Mouse (Mus musculus) liver, adult (tissue): ENCODE data around the gene Dnah11.

Experiments
- GATA4 ChIP-seq: IDR thresholded peaks from 2 replicates; pipeline ENCODE4 v1.6.1; 2014; ENCODE audit warnings: mild to moderate bottlenecking, low read length; ENCODE audit not compliant: insufficient replicate concordance

Gene Dnah11

DNA sequence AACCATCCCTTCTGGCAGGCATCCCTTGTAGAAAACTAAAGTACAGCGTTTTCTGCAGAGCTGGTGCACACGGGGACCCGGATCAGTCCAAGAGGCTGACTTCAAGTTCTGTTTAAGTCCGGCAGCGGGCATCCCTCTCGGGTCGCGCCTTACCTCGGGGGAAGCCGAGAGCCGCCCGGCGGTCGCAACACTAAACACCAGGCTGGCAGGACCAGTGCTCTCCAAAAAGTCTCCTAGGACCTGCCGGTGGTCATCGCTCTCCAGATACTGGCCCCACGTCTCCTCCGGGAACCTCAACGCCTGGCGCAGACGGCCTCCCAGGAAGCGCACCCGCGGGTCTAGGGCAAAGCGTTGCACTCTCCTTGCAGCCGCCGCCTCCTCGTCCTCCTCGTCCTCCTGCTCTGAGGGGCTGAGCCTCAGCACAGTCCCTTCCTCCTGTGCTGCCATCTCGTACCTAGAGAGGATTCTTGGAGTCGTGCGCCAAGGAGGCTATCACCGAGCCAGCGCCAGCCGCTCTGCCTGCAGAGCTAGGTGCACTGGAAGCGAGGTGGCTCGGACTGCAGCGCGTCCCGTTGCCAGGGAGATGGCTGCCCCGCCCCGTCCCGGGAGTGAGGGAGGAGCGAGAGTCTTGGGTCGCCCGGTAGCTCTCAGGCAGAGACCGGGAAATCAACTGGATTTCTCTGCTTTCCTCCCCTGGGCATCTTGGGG lies at the start of gene Dnah11:
TSS of gene Dnah11 (minus strand) at position 658 of the 708 bp plus-strand sequence.
- TF ChIP-seq GATA4: no peak

DNA sequence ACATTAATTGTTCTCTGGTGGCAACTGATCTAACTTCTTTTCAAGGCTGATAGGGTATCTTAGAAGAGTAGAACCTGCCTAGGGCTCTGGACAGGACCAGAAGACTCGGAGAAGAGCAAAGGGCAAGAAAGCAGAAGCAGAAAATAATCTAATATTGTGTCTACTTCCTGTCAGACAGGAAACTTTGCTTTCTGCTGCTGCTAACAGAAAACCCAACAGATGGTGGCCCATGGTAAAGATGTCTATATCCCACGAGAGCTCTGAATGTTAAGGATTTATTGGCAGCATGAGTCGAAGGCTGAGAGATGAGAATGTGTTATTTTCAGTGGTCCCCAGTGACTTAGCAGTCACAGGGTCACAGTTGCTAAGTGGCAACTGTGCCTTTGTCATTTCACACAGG lies 22.3 kb upstream of the Dnah11 start:
- TF ChIP-seq GATA4: no peak

- TF ChIP-seq GATA4: no peak
Observed at GRCm38 (mm10) chr12:118220062-118220461, 21.2 kb upstream of the Dnah11 start.

GRCm38 (mm10) chr12:118212163-118212562 lies 13.3 kb upstream of the Dnah11 start:
- TF ChIP-seq GATA4: no peak

- TF ChIP-seq GATA4: no peak
Observed at GRCm38 (mm10) chr12:118196583-118196982, 2.3 kb downstream of the Dnah11 start.

GRCm38 (mm10) chr12:118189535-118189934 lies 9.3 kb downstream of the Dnah11 start:
- no peak for TF ChIP-seq GATA4

DNA sequence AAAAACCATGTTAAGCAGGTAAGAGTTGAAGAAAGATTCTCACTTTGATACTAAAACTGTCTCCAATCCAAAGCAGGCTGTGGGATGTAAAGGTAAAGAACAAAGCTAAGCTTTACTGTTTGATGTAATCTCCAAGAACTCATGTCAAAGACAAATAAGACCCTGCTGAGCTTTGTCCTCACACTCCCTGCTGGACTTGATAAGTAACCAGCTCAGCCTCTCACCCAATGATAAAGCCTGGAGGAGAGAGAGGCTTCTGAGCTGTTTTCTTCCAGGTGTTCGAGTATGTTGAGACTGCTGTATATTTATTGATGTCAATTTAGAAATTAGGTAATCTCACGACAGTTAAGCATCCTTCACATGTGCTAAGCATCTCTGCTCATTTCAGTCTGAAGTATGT lies 11.2 kb downstream of the Dnah11 start:
- TF ChIP-seq GATA4: no peak

- TF ChIP-seq GATA4: no peak
Observed at GRCm38 (mm10) chr12:118186881-118187489, 11.9 kb downstream of the Dnah11 start.

DNA sequence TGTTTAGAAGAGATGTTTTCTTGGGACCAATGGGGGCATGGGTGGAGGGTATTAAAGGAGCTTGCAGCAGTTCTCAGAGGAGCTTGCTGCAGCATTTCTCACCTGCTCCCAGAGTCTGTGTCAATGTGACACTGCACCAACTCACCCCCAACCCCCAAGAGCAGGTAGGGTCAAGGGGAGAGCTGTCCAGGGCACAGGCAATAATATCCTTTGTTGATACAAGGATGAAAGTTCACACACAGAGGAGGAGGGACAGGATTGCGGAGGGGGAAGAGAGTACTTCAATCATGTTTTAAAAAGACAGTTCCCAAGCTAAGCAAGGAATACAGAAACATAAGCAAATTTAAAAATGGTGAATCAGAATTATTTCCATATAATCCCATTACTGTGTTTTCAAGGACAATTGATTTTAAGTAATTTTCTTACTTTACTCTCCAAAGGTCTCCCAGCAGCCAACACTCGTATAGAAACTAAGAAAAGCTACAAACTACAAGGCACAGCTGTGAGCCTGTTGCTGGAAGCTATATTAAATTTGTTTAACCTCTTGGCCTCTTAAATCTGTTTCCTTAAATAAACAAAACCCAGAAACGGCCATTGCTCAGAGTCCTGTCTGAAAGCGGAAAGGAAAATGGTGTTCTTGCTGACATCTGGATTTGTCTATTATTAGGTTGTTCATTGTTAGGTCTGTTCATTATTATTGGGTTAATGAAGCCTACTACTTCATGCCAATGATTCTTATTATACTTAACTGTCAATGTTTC lies 12.5 kb downstream of the Dnah11 start:
- TF ChIP-seq GATA4: no peak

GRCm38 (mm10) chr12:118184731-118185130 lies 14.1 kb downstream of the Dnah11 start:
- TF ChIP-seq GATA4: no peak

DNA sequence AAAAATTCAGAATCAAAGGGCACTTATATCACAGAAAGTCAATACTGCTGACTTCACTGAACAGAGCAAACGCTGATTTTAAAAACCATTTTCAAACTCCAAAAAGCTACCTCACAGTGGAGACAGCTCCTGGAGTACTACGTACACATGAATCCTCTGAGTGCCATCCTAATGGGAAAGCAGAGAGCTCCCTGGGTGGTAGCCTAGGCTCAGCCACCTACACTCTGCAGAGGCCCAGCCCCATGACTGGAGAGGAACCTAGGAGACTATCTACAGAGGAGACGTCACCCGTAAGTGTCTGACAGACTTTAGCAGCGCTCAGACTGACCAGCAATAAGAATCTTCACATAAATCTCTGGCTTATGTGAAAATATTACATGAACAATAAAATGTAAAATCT lies 21.1 kb downstream of the Dnah11 start:
- TF ChIP-seq GATA4: no peak

DNA sequence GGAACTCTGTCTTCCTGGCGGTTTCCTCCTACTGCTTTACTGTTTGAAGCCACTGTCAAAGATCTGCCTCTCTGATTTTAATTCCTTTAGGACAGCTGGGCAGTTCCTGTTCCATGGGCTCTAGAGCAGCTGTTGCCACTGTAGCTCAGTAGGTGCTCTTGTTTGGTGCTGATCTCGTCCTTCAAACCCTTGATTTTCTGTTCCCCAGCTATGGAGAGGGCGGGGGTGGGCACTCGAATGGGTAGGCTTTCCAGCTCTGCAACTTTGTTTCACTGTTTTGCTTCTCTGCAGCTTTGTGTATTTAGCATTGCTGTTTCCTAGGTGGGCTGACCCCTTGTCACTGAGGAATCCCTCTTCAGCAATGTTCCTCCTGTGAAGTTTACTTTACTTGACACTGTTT lies 34.1 kb downstream of the Dnah11 start:
- no peak for TF ChIP-seq GATA4

DNA sequence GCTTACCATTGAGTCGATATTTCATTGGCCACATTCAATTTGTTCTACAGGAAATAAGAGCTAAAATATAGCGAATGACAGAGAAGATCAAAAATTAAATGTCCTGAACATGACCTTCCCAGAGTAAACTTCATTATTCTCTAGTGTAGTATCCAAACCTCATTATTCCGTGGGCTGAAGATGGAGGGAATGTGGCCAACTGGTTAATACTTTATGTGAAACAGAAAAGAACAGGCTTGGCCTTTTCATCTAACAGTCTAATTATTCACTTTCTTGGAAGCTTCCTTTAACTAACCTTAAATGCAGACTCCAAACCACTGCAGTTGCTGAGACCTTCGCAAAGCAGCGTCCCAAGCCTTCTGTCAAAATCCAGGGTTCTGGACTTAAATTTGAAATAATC lies 41.9 kb downstream of the Dnah11 start:
- TF ChIP-seq GATA4: no peak

DNA sequence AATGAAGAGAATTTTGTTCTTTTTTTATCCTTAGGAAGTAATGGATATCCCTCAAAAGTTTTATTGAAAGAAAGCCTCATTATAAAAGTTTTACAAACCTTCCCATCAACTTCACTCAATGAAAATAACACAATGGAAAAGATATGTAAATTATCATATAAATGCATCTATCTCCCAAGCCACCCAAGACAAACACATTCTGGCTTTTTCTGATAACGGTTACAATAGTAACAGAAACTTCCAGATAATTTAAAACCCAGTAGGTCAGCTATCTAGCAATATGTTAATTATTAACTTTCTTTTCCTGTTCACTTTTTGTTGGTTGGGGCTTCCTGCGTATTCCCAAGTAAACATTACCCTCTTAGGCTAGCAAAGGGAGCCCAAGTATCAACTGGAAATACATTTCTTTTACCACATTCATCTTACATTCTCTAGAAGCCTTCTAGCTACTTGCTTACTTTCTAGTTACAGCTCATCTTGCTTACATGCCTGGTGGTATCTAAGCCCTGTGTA lies 51.3 kb downstream of the Dnah11 start:
- no peak for TF ChIP-seq GATA4

DNA sequence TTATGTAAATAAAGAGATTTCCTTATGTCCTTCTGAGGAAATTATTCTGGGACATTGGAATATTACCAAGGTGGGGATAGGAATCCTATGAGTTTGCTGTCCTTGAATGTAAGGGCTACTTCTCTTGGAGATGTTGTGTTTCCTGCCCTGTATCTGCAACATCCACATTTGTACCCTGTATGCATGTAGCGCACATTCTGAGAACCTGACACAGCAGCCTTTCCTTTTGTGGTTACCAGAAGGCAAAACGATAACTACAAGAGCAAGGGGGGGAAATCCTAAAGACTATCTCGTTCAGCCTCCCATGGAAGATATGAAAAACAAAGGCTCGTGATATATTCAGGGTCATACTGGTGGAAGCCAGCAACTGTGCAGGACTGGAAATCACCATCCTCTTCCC lies 70.7 kb downstream of the Dnah11 start:
- no peak for TF ChIP-seq GATA4

- TF ChIP-seq GATA4: no peak
Observed at GRCm38 (mm10) chr12:118119668-118120067, 79.2 kb downstream of the Dnah11 start.
